Mouse (Mus musculus) kidney, adult 18-20 months (tissue): ENCODE measurements around the gene Stil.

ENCODE experiments used
- DNase-seq: peaks from one replicate; pipeline ENCODE4 v3.0.0; 2021

Stil gene

GRCm38 (mm10) chr4:115083031-115083430 is 83.1 kb downstream of the Stil start:
- peak; percentile 13 for DNase-seq

GRCm38 (mm10) chr4:115085522-115086095 is 85.7 kb downstream of the Stil start:
- peak; percentile 81 for DNase-seq

DNA sequence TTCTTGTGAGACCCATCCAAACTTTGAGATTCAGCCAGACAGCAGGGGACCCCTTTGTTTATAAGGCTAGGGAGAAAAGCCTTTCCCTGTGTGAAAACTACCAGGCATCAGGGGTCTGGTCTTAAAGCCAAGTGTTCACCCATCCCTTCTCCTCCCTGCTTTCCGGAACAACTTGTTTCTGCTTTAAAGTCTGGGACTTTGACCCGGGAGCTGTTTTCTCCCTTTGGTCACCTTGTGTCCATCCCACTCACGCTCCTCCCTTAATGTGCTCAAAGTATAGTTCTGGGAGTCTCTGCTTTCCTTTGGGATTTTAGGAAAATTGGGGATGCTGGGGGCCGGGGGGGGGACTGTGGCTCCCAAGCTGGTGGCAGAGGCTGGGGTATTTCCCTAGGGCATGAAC is 86.3 kb downstream of the Stil start:
- peak; percentile 47 for DNase-seq

GRCm38 (mm10) chr4:115086763-115087415 is 86.9 kb downstream of the Stil start:
- DNase-seq: peak; percentile 65

GRCm38 (mm10) chr4:115088611-115089338 is 88.8 kb downstream of the Stil start, which contains the start of gene Pdzk1ip1:
Gene Pdzk1ip1, plus strand, starts transcription at chr4:115088708.
- DNase-seq: peak; percentile 88

DNA sequence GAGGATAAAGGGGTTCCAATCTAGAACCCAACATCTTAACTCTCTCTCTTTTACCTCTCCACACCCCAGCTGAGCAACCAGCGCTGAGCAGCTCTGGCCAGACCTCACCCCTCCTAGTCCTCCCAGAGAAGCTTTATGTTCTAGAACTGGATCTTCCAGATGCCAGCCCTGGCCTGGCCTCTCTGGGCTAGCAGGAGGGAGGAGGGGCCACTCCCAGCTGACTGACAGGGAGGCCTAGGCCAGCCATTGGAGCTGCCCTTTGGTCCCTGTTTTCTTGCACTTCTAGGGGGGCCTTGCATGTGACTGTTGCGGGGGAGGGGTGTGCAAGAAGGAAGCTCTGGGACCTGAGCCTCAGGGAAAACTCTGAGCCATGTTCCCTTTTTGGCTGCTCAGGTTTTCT is 90.6 kb downstream of the Stil start:
- DNase-seq: peak; percentile 77

DNA sequence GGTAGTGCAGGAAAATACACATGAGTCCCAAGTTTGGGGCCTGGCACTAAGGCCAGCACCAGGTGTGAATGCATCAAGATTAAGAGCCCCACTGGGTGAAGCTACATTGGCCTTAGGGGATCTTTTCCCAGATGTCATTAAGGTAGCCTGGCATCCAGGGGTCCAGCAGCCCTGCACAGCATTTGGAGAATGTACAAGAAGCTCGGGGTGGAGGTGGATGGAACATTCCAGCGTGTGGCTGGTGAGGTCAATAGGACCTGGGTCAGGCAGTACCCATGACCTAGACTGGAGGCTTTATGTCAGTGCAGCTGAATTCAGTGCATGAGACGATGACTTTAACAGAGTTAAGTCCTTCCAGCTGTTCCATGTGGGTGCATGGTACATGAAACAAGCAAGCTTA is 91.8 kb downstream of the Stil start:
- peak; percentile 31 for DNase-seq
